Mouse (Mus musculus) right cerebral cortex, postnatal 4 days (tissue): Measurements from ENCODE around the gene A030005K14Rik.

Experiments
- DNase-seq: peaks from one replicate; pipeline ENCODE4 v3.0.0-alpha.2; 2022

A030005K14Rik gene

GRCm38 (mm10) chr1:83034509-83034908, 24.7 kb downstream of the A030005K14Rik start:
- no peak for DNase-seq

- no peak for DNase-seq
Measured at GRCm38 (mm10) chr1:83032508-83032907, 26.7 kb downstream of the A030005K14Rik start.

GRCm38 (mm10) chr1:83031950-83032349, 27.2 kb downstream of the A030005K14Rik start:
- no peak for DNase-seq

GRCm38 (mm10) chr1:83016556-83016955, 42.6 kb downstream of the A030005K14Rik start:
- no peak for DNase-seq

GRCm38 (mm10) chr1:83015329-83015879, 43.8 kb downstream of the A030005K14Rik start:
- DNase-seq, result no peak

DNA sequence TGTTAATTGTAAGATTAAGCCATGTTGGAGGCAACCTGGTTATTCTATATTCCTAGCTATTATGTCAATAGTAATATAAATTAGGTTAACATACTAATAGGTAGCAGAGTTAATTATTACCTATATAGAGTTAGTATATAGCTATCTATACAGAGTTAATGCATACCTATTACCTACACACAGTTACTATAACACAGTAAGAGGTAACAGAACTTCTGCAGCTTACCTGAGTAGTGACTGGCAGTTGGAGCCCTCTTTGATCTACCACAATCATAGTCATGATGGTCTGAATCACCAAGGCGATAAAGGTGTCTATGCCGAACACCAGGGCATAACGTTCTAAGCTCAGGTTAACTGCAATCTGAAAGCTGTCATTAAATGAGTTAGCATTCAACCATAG, 44.7 kb downstream of the A030005K14Rik start:
- DNase-seq, result no peak
